Mouse (Mus musculus) CD4-positive, CD25-positive, alpha-beta regulatory T cell (primary cell): ENCODE data around the gene P4ha3. TPM values are rescaled to one million over a fixed set of nuclear protein-coding genes. Genes with fewer than 3 reads are reported as not detected.

ENCODE experiments used
- polyA plus RNA-seq: library from polyadenylated mRNA; unstranded; fragments of 100-300 nt; shearing (Covaris generic); gene quantifications from one replicate; pipeline ENCODE4 v1.2.1, GENCODE M21; 2017

Gene P4ha3
- polyA plus RNA-seq: not detected

DNA sequence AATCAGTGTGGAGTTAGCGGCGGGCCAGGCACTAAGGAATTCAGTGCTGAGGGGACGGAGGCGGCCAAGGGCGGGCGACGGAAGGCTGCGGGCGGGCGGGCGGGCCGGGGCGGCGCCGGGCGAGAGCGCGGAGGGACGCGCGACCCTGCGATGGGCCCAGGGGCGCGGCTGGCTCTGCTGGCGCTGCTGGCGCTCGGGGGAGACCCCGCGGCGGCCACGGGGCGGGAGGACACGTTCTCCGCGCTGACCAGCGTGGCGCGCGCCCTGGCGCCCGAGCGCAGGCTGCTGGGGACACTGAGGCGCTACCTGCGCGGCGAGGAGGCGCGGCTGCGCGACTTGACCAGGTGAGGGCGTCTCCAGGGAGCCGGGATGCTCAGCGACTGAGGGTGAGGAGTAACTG is at the start of gene P4ha3:
TSS of gene P4ha3 (plus strand) at position 138 of the 400 bp plus-strand sequence.

Other genes starting within 250 kb of the P4ha3 start
- 42.5 TPM for gene Pold3, start 164.0 kb upstream of the P4ha3 start, polyA plus RNA-seq
- gene Lipt2, start 126.2 kb upstream of the P4ha3 start, polyA plus RNA-seq: 3.8 TPM
- gene Kcne3, start 109.0 kb upstream of the P4ha3 start, polyA plus RNA-seq: not detected
- gene Pgm2l1, start 58.1 kb upstream of the P4ha3 start, polyA plus RNA-seq: 4.2 TPM
- 52.9 TPM for gene C2cd3, start 86.7 kb downstream of the P4ha3 start, polyA plus RNA-seq
- 30.0 TPM for gene Ppme1, start 86.8 kb downstream of the P4ha3 start, polyA plus RNA-seq
- 0.12 TPM for gene Ucp3, start 187.5 kb downstream of the P4ha3 start, polyA plus RNA-seq
- 1,755 TPM for gene Ucp2, start 207.8 kb downstream of the P4ha3 start, polyA plus RNA-seq
- gene Dnajb13, start 229.4 kb downstream of the P4ha3 start, polyA plus RNA-seq: 16.0 TPM